Mouse (Mus musculus) hindbrain, embryonic 12.5 days (tissue): ENCODE measurements around the gene Rhobtb1. TPM values are rescaled to one million over a fixed set of nuclear protein-coding genes. Genes with fewer than 3 reads are reported as not detected.

Source experiments
- ATAC-seq: fragments of 200-750 bp; cut with Nextera tagmentation; 2 replicates; pipeline ENCODE4 v1.8.0; 2017; ENCODE audit warnings: moderate TSS enrichment; ENCODE audit not compliant: low FRiP score
- H3K27ac ChIP-seq: fragments of 300-500 bp; sonication (generic); 2 replicates; pipeline ENCODE4 v1.5.1; 2016; ENCODE audit warnings: mild to moderate bottlenecking
- H3K27me3 ChIP-seq: fragments of 300-500 bp; sonication (generic); 2 replicates; pipeline ENCODE4 v1.6.1; 2016; ENCODE audit warnings: mild to moderate bottlenecking
- H3K36me3 ChIP-seq: fragments of 300-500 bp; sonication (generic); 2 replicates; pipeline ENCODE4 v1.6.1; 2016; ENCODE audit warnings: mild to moderate bottlenecking
- H3K4me1 ChIP-seq: fragments of 300-500 bp; sonication (generic); 2 replicates; pipeline ENCODE4 v1.6.1; 2016
- H3K4me2 ChIP-seq: fragments of 300-500 bp; sonication (generic); replicated peaks from 2 replicates; pipeline ENCODE4 v1.6.1; 2016; ENCODE audit warnings: mild to moderate bottlenecking
- H3K4me3 ChIP-seq: fragments of 300-500 bp; sonication (generic); 2 replicates; pipeline ENCODE4 v1.5.1; 2016; ENCODE audit warnings: mild to moderate bottlenecking
- H3K9ac ChIP-seq: fragments of 300-500 bp; sonication (generic); 2 replicates; pipeline ENCODE4 v1.6.1; 2016; ENCODE audit warnings: mild to moderate bottlenecking, moderate library complexity
- H3K9me3 ChIP-seq: fragments of 300-500 bp; sonication (generic); replicated peaks from 2 replicates; pipeline ENCODE4 v1.6.1; 2016; ENCODE audit warnings: mild to moderate bottlenecking
- WGBS: fragments of 180-500 bp; shearing (Covaris S2); methylation state at CpG from one replicate; pipeline ENCODE4 v1.1.7; 2016; 5-methylcytosine and 5-hydroxymethylcytosine counted together
- polyA plus RNA-seq: library from polyadenylated mRNA; unstranded; fragments of >200 nt; fragmentation: Nextera tagmentation; extraction: Ambion mirVana; gene quantifications from 2 replicates; pipeline ENCODE4 v1.2.1, GENCODE M21; 2016

Gene Rhobtb1
- polyA plus RNA-seq, 1 experiment from 2014 or later: 23.5 TPM

- Histone ChIP-seq H3K27ac (no peak overlapping the region), H3K4me1 (no peaks in the 10 kb centered on the region), H3K27me3 (no peaks in the 10 kb centered on the region), H3K9me3 (no peaks in the 10 kb centered on the region), H3K4me2 (no peak overlapping the region), H3K36me3 (no peaks in the 10 kb centered on the region), H3K4me3 (no peak overlapping the region), H3K9ac (no peak overlapping the region)
- no peak for ATAC-seq
Measured at GRCm38 (mm10) chr10:69134356-69134755, 16.9 kb upstream of the Rhobtb1 start.

- no peak for ATAC-seq
- Histone ChIP-seq H3K27me3 (no peaks in the 10 kb centered on the region), H3K4me1 (no peaks in the 10 kb centered on the region), H3K9me3 (no peaks in the 10 kb centered on the region), H3K9ac (no peak overlapping the region), H3K4me2 (no peak overlapping the region), H3K36me3 (no peaks in the 10 kb centered on the region), H3K27ac (no peak overlapping the region), H3K4me3 (no peak overlapping the region)
- 73% methylated on average over 9 of the region's 9 CpGs for WGBS
Measured at GRCm38 (mm10) chr10:69136241-69136828, 14.9 kb upstream of the Rhobtb1 start.

- no peak for ATAC-seq
- Histone ChIP-seq H3K9ac (no peak overlapping the region), H3K4me1 (no peaks in the 10 kb centered on the region), H3K27me3 (no peaks in the 10 kb centered on the region), H3K36me3 (no peaks in the 10 kb centered on the region), H3K4me3 (no peak overlapping the region), H3K27ac (no peak overlapping the region), H3K4me2 (no peak overlapping the region), H3K9me3 (no peaks in the 10 kb centered on the region)
- 87% methylated on average over 7 of the region's 7 CpGs for WGBS
Measured at GRCm38 (mm10) chr10:69149252-69149651, 2.0 kb upstream of the Rhobtb1 start.

GRCm38 (mm10) chr10:69152971-69153370 lies 1.7 kb downstream of the Rhobtb1 start:
- Histone ChIP-seq H3K4me3 (no peak overlapping the region), H3K4me2 (no peak overlapping the region), H3K9me3 (no peaks in the 10 kb centered on the region), H3K9ac (no peak overlapping the region), H3K36me3 (no peaks in the 10 kb centered on the region), H3K27ac (no peak overlapping the region), H3K4me1 (no peaks in the 10 kb centered on the region), H3K27me3 (no peaks in the 10 kb centered on the region)
- 74% methylated on average over 4 of the region's 4 CpGs for WGBS
- ATAC-seq: no peak

GRCm38 (mm10) chr10:69155428-69156175 lies 4.4 kb downstream of the Rhobtb1 start:
- Histone ChIP-seq H3K4me1 (no peaks in the 10 kb centered on the region), H3K4me3 (no peak overlapping the region), H3K9ac (no peak overlapping the region), H3K36me3 (no peaks in the 10 kb centered on the region), H3K27me3 (no peaks in the 10 kb centered on the region), H3K4me2 (no peak overlapping the region), H3K27ac (no peak overlapping the region), H3K9me3 (no peaks in the 10 kb centered on the region)
- no peak for ATAC-seq
- WGBS: 87% methylated on average over 10 of the region's 10 CpGs

GRCm38 (mm10) chr10:69156462-69156861 lies 5.2 kb downstream of the Rhobtb1 start:
- H3K4me2 ChIP-seq: no peak overlapping the region
- no peak overlapping the region for H3K4me3 ChIP-seq
- ATAC-seq: no peak
- H3K27ac ChIP-seq: no peak overlapping the region
- H3K27me3 ChIP-seq: no peaks in the 10 kb centered on the region
- 87% methylated on average over 6 of the region's 6 CpGs for WGBS
- H3K4me1 ChIP-seq: no peaks in the 10 kb centered on the region
- H3K9me3 ChIP-seq: no peaks in the 10 kb centered on the region
- no peak overlapping the region for H3K9ac ChIP-seq
- no peaks in the 10 kb centered on the region for H3K36me3 ChIP-seq

- Histone ChIP-seq H3K4me1 (no peaks in the 10 kb centered on the region), H3K4me3 (no peak overlapping the region), H3K27ac (no peak overlapping the region), H3K9me3 (no peaks in the 10 kb centered on the region), H3K9ac (no peak overlapping the region), H3K36me3 (no peaks in the 10 kb centered on the region), H3K4me2 (no peak overlapping the region), H3K27me3 (no peaks in the 10 kb centered on the region)
- ATAC-seq: no peak
- 80% methylated on average over 2 of the region's 2 CpGs for WGBS
Measured at GRCm38 (mm10) chr10:69157471-69157870, 6.2 kb downstream of the Rhobtb1 start.

- Histone ChIP-seq H3K9me3 (no peaks in the 10 kb centered on the region), H3K4me3 (no peak overlapping the region), H3K4me2 (no peak overlapping the region), H3K27ac (no peak overlapping the region), H3K9ac (no peak overlapping the region), H3K4me1 (no peaks in the 10 kb centered on the region), H3K36me3 (no peaks in the 10 kb centered on the region), H3K27me3 (no peaks in the 10 kb centered on the region)
- no peak for ATAC-seq
- WGBS: 91% methylated on average over 2 of the region's 2 CpGs
Measured at GRCm38 (mm10) chr10:69160877-69161276, 9.6 kb downstream of the Rhobtb1 start.

- H3K36me3 ChIP-seq: no peaks in the 10 kb centered on the region
- no peak overlapping the region for H3K9ac ChIP-seq
- no peaks in the 10 kb centered on the region for H3K9me3 ChIP-seq
- no peaks in the 10 kb centered on the region for H3K27me3 ChIP-seq
- 79% methylated on average over 3 of the region's 3 CpGs for WGBS
- no peak overlapping the region for H3K4me2 ChIP-seq
- ATAC-seq: no peak
- no peak overlapping the region for H3K4me3 ChIP-seq
- H3K4me1 ChIP-seq: no peaks in the 10 kb centered on the region
- no peak overlapping the region for H3K27ac ChIP-seq
Measured at GRCm38 (mm10) chr10:69161503-69161902, 10.3 kb downstream of the Rhobtb1 start.

GRCm38 (mm10) chr10:69162577-69162976 lies 11.3 kb downstream of the Rhobtb1 start:
- Histone ChIP-seq H3K36me3 (no peaks in the 10 kb centered on the region), H3K4me1 (no peaks in the 10 kb centered on the region), H3K27me3 (no peaks in the 10 kb centered on the region), H3K4me3 (no peak overlapping the region), H3K9ac (no peak overlapping the region), H3K9me3 (no peaks in the 10 kb centered on the region), H3K27ac (no peak overlapping the region), H3K4me2 (no peak overlapping the region)
- WGBS: 84% methylated on average over 5 of the region's 5 CpGs
- ATAC-seq: no peak

- WGBS: 89% methylated on average over 5 of the region's 5 CpGs
- H3K27ac ChIP-seq: no peak overlapping the region
- H3K9ac ChIP-seq: no peak overlapping the region
- H3K4me1 ChIP-seq: no peaks in the 10 kb centered on the region
- no peak overlapping the region for H3K4me3 ChIP-seq
- no peak for ATAC-seq
- H3K36me3 ChIP-seq: no peaks in the 10 kb centered on the region
- no peak overlapping the region for H3K4me2 ChIP-seq
- no peaks in the 10 kb centered on the region for H3K27me3 ChIP-seq
- H3K9me3 ChIP-seq: no peaks in the 10 kb centered on the region
Measured at GRCm38 (mm10) chr10:69163216-69163615, 12.0 kb downstream of the Rhobtb1 start.

- ATAC-seq: no peak
- no peak overlapping the region for H3K4me3 ChIP-seq
- H3K4me1 ChIP-seq: no peaks in the 10 kb centered on the region
- no peak overlapping the region for H3K4me2 ChIP-seq
- H3K36me3 ChIP-seq: no peaks in the 10 kb centered on the region
- no peaks in the 10 kb centered on the region for H3K27me3 ChIP-seq
- no peaks in the 10 kb centered on the region for H3K9me3 ChIP-seq
- H3K9ac ChIP-seq: no peak overlapping the region
- no peak overlapping the region for H3K27ac ChIP-seq
- 62% methylated on average over 7 of the region's 7 CpGs for WGBS
Measured at GRCm38 (mm10) chr10:69165125-69165524, 13.9 kb downstream of the Rhobtb1 start.

- H3K9me3 ChIP-seq: no peaks in the 10 kb centered on the region
- H3K27ac ChIP-seq: no peak overlapping the region
- H3K27me3 ChIP-seq: no peaks in the 10 kb centered on the region
- no peak overlapping the region for H3K9ac ChIP-seq
- ATAC-seq: no peak
- H3K36me3 ChIP-seq: no peaks in the 10 kb centered on the region
- WGBS: 92% methylated on average over 3 of the region's 3 CpGs
- H3K4me1 ChIP-seq: no peaks in the 10 kb centered on the region
- H3K4me2 ChIP-seq: no peak overlapping the region
- H3K4me3 ChIP-seq: no peak overlapping the region
Measured at GRCm38 (mm10) chr10:69165847-69166246, 14.6 kb downstream of the Rhobtb1 start.
